In genomic region chr17:7667826-7668225, GRCm38 (mm10) we compare ENCODE assay signal across 32 mouse cellular contexts.
"Had no signal": no experiment of that assay in that cellular context is flagged by ENCODE, and none has a peak within 500 bp of the region (broad histone marks: within the 10 kb centered on the region; RNA-seq: fewer than 3 reads in every experiment).

No protein-coding gene starts in this region.

- H3K36me3 ChIP-seq: limb, embryonic 10.5 days; limb, embryonic 12.5 days; limb, embryonic 13.5 days; limb, embryonic 15.5 days; liver, embryonic 12.5 days; liver, embryonic 13.5 days; liver, embryonic 15.5 days; lung, embryonic 15.5 days; midbrain, embryonic 10.5 days; midbrain, embryonic 12.5 days; midbrain, embryonic 13.5 days; midbrain, embryonic 15.5 days; neural tube, embryonic 12.5 days had no signal

- H3K9ac ChIP-seq: limb, embryonic 12.5 days; limb, embryonic 13.5 days; limb, embryonic 15.5 days; liver, embryonic 12.5 days; liver, embryonic 13.5 days; liver, embryonic 14.5 days; liver, embryonic 15.5 days; liver, postnatal 0 days; lung, embryonic 14.5 days; lung, embryonic 15.5 days; midbrain, embryonic 12.5 days; midbrain, embryonic 13.5 days; midbrain, embryonic 15.5 days; neural tube, embryonic 12.5 days had no signal

- H3K4me3 ChIP-seq: limb, embryonic 10.5 days; limb, embryonic 12.5 days; limb, embryonic 13.5 days; limb, embryonic 15.5 days; liver, embryonic 12.5 days; liver, embryonic 13.5 days; liver, embryonic 15.5 days; lung, embryonic 15.5 days; megakaryocyte, embryonic 14.5 days; midbrain, embryonic 10.5 days; midbrain, embryonic 12.5 days; midbrain, embryonic 13.5 days; midbrain, embryonic 15.5 days; myocyte; neural tube, embryonic 12.5 days had no signal

- H3K27me3 ChIP-seq: limb, embryonic 12.5 days; limb, embryonic 13.5 days; limb, embryonic 15.5 days; liver, embryonic 12.5 days; liver, embryonic 13.5 days; liver, embryonic 15.5 days; lung, embryonic 15.5 days; megakaryocyte, embryonic 14.5 days; midbrain, embryonic 12.5 days; midbrain, embryonic 13.5 days; midbrain, embryonic 15.5 days; neural tube, embryonic 12.5 days had no signal

- H3K9me3 ChIP-seq: limb, embryonic 10.5 days; limb, embryonic 12.5 days; limb, embryonic 13.5 days; limb, embryonic 15.5 days; liver, embryonic 12.5 days; liver, embryonic 13.5 days; liver, embryonic 15.5 days; lung, embryonic 15.5 days; midbrain, embryonic 10.5 days; midbrain, embryonic 12.5 days; midbrain, embryonic 13.5 days; midbrain, embryonic 15.5 days; neural tube, embryonic 12.5 days had no signal

- H3K4me2 ChIP-seq: limb, embryonic 12.5 days; limb, embryonic 13.5 days; limb, embryonic 15.5 days; liver, embryonic 11.5 days; liver, embryonic 12.5 days; liver, embryonic 13.5 days; liver, embryonic 15.5 days; lung, embryonic 14.5 days; lung, embryonic 15.5 days; midbrain, embryonic 11.5 days; midbrain, embryonic 12.5 days; midbrain, embryonic 13.5 days; midbrain, embryonic 15.5 days; neural tube, embryonic 12.5 days had no signal

- H3K4me1 ChIP-seq: limb, embryonic 10.5 days; liver, embryonic 12.5 days; liver, embryonic 13.5 days; liver, embryonic 15.5 days; megakaryocyte, embryonic 14.5 days; midbrain, embryonic 10.5 days; midbrain, embryonic 12.5 days; midbrain, embryonic 13.5 days had no signal

- ATAC-seq: liver, embryonic 12.5 days; liver, postnatal 0 days; lung, postnatal 0 days; midbrain, embryonic 13.5 days; midbrain, embryonic 15.5 days; midbrain, embryonic 16.5 days had no signal

- DNase-seq: left cerebral cortex, postnatal 4 days; liver; liver, embryonic 13.5 days; liver, postnatal 0 days; lung, adult 18-20 months; lung, adult 2 months; lung, embryonic 14.5 days; lung, postnatal 10 days; lung, postnatal 14 days; lung, postnatal 36 days; lung, postnatal 4 days; midbrain, embryonic 14.5 days had no signal

- H3K27ac ChIP-seq: limb, embryonic 10.5 days; limb, embryonic 12.5 days; limb, embryonic 13.5 days; limb, embryonic 15.5 days; liver, embryonic 12.5 days; liver, embryonic 13.5 days; liver, embryonic 14.5 days; liver, embryonic 15.5 days; macrophage; midbrain, embryonic 10.5 days; midbrain, embryonic 12.5 days; midbrain, embryonic 13.5 days; midbrain, embryonic 15.5 days; neural tube, embryonic 12.5 days had no signal
